Comparison of ENCODE assay signal across 9 mouse cellular contexts in the genomic region with DNA sequence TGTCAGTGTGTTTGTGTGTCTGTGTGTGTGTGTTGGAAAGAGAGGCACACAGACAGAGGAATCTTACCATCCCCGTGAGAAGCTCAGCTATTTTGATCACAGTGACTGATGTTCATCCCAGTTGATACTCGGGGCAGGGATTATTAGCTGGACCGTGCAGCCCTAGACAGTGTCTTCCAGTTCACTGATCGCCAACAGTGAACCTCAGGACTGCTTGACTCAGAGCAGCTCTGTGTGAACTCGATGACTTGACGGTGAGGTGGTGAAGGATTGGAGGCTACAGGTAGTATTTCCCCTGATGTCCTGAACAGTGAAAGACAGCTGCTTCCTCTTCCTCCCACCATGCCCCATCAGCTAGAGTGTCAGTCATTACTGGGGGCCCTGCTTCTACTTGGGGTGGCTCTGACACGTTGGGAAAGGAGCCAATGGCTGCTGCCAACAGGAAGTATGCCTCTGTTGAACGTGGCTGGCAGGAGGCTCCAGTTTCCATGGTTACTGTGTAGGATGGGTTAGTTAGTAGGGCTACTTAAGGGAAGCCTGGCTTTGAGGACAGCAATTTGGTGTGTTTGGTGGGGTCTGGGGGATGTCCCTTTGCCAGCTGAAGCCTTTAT.
DNase-seq lines count a peak whose midpoint lies in the region; ATAC-seq and TF ChIP-seq lines count a peak whose summit lies in the region.
"Had no signal": no experiment of that assay in that cellular context is flagged by ENCODE, and none has a peak within 500 bp of the region (broad histone marks: within the 10 kb centered on the region; RNA-seq: fewer than 3 reads in every experiment).

No protein-coding gene starts in this region.

- WGBS in forebrain, postnatal 0 days = 22% methylated on average over 8 of the region's 8 CpGs
- 26% methylated on average over 8 of the region's 8 CpGs for WGBS in midbrain, embryonic 13.5 days
- 56% methylated on average over 8 of the region's 8 CpGs for WGBS in heart, embryonic 11.5 days (ENCODE audit: insufficient replicate concordance)
- WGBS in liver, embryonic 12.5 days (ENCODE audit: insufficient replicate concordance) = 48% methylated on average over 8 of the region's 8 CpGs

- TF ChIP-seq CTCF in C2C12 (IDR thresholded peaks at IDR 0.05; ENCODE audit: control insufficient read depth, insufficient read depth, insufficient read length) = no peak
- TF ChIP-seq CTCF in forebrain, postnatal 0 days (IDR thresholded peaks at IDR 0.05; ENCODE audit: low read depth) = no peak

- H3K79me2 ChIP-seq in C2C12 (ENCODE audit: control insufficient read depth, insufficient read depth) = peaks cover 94% of the 10 kb centered on the region

- H3K27me3 ChIP-seq in C2C12 (ENCODE audit: control insufficient read depth, insufficient read depth, insufficient read length) = no peaks in the 10 kb centered on the region
- H3K27me3 ChIP-seq in forebrain, postnatal 0 days (ENCODE audit: insufficient read depth, low read length) = no peaks in the 10 kb centered on the region
- H3K27me3 ChIP-seq in midbrain, embryonic 13.5 days = no peaks in the 10 kb centered on the region
- H3K27me3 ChIP-seq in heart, embryonic 11.5 days (ENCODE audit: control insufficient read depth, insufficient read depth, low read length) = peaks cover 64% of the 10 kb centered on the region
- no peaks in the 10 kb centered on the region for H3K27me3 ChIP-seq in liver, embryonic 12.5 days (replicated peaks)

- H3K36me3 ChIP-seq in C2C12 (ENCODE audit: control insufficient read depth, insufficient read depth) = no peaks in the 10 kb centered on the region
- no peaks in the 10 kb centered on the region for H3K36me3 ChIP-seq in forebrain, postnatal 0 days (ENCODE audit: insufficient read depth)
- no peaks in the 10 kb centered on the region for H3K36me3 ChIP-seq in midbrain, embryonic 13.5 days
- H3K36me3 ChIP-seq in heart, embryonic 11.5 days (ENCODE audit: control insufficient read depth, insufficient read depth, low read length) = no peaks in the 10 kb centered on the region
- no peaks in the 10 kb centered on the region for H3K36me3 ChIP-seq in liver, embryonic 12.5 days

- H3K79me3 ChIP-seq in C2C12 (ENCODE audit: low read depth) = peaks cover 67% of the 10 kb centered on the region

- peak; percentile 46 to 59 for DNase-seq in layer of hippocampus, adult 18-20 months (ENCODE audit: low spot score in 2 of 2)
- no peak for DNase-seq in layer of hippocampus, adult 9-10 months (ENCODE audit: low spot score)
- peak; percentile 85 for DNase-seq in forebrain, postnatal 0 days
- no peak for DNase-seq in ovary, postnatal 10 days (ENCODE audit: low spot score)

- H3K9ac ChIP-seq in forebrain, postnatal 0 days = no peak overlapping the region
- no peak overlapping the region for H3K9ac ChIP-seq in midbrain, embryonic 13.5 days (replicated peaks)
- no peak overlapping the region for H3K9ac ChIP-seq in heart, embryonic 11.5 days (ENCODE audit: low read depth, low read length)
- H3K9ac ChIP-seq in liver, embryonic 12.5 days = no peak overlapping the region

- H3K4me3 ChIP-seq in C2C12 (ENCODE audit: insufficient read depth, poor library complexity, severe bottlenecking) = no peak overlapping the region
- no peak overlapping the region for H3K4me3 ChIP-seq in forebrain, postnatal 0 days (ENCODE audit: low read depth, low read length)
- H3K4me3 ChIP-seq in midbrain, embryonic 13.5 days (replicated peaks) = no peak overlapping the region
- no peak overlapping the region for H3K4me3 ChIP-seq in heart, embryonic 11.5 days (ENCODE audit: low read depth, low read length)
- H3K4me3 ChIP-seq in liver, embryonic 12.5 days = no peak overlapping the region
- H3K4me3 ChIP-seq: erythroblast, embryonic 14.5 days had no signal

- H3ac ChIP-seq in C2C12 (ENCODE audit: control insufficient read depth, insufficient read length, low read depth) = no peak overlapping the region

- H3K27ac ChIP-seq in forebrain, postnatal 0 days (ENCODE audit: low read depth, low read length) = 0 out of 2 replicates have a peak overlapping the region, but pooled peaks have one; percentile 4
- no peak overlapping the region for H3K27ac ChIP-seq in midbrain, embryonic 13.5 days
- no peak overlapping the region for H3K27ac ChIP-seq in heart, embryonic 11.5 days (ENCODE audit: low read depth, low read length)
- H3K27ac ChIP-seq in liver, embryonic 12.5 days = no peak overlapping the region

- ATAC-seq in forebrain, postnatal 0 days = peak; percentile 75
- peak; percentile 41 for ATAC-seq in midbrain, embryonic 13.5 days
- no peak for ATAC-seq in heart, embryonic 11.5 days (replicated peaks; ENCODE audit: insufficient number of reproducible peaks, low FRiP score, low TSS enrichment)
- no peak for ATAC-seq in liver, embryonic 12.5 days

- peaks cover 64% of the 10 kb centered on the region for H3K4me1 ChIP-seq in forebrain, postnatal 0 days (ENCODE audit: insufficient read depth)
- peaks cover 93% of the 10 kb centered on the region for H3K4me1 ChIP-seq in midbrain, embryonic 13.5 days (replicated peaks)
- peaks cover 8% of the 10 kb centered on the region; the same call in 1 of the 2 replicates for H3K4me1 ChIP-seq in heart, embryonic 11.5 days (ENCODE audit: control insufficient read depth, insufficient read depth, low read length)
- peaks cover 11% of the 10 kb centered on the region; the same call in 1 of the 2 replicates for H3K4me1 ChIP-seq in liver, embryonic 12.5 days

- no peaks in the 10 kb centered on the region for H3K9me3 ChIP-seq in forebrain, postnatal 0 days (ENCODE audit: low read length)
- no peaks in the 10 kb centered on the region for H3K9me3 ChIP-seq in midbrain, embryonic 13.5 days
- no peaks in the 10 kb centered on the region for H3K9me3 ChIP-seq in heart, embryonic 11.5 days (replicated peaks; ENCODE audit: control insufficient read depth, low read length)
- H3K9me3 ChIP-seq in liver, embryonic 12.5 days (replicated peaks) = no peaks in the 10 kb centered on the region

- H3K4me2 ChIP-seq in forebrain, postnatal 0 days (ENCODE audit: low read depth) = no peak overlapping the region
- H3K4me2 ChIP-seq in midbrain, embryonic 13.5 days (replicated peaks) = no peak overlapping the region
- H3K4me2 ChIP-seq in heart, embryonic 11.5 days = no peak overlapping the region
- H3K4me2 ChIP-seq in liver, embryonic 12.5 days = no peak overlapping the region

TF ChIP-seq in C2C12, 6 proteins besides CTCF, POLR2A, EP300 and RAD21:
- TF ChIP-seq MAX (IDR thresholded peaks at IDR 0.05) (no peak), MYOD1 (IDR thresholded peaks at IDR 0.05; ENCODE audit: control insufficient read depth, insufficient read length, low read depth) (peak; percentile 32)

Comparison
In these comparisons a context has a peak if more than half of its experiments do, and no peak if none do; other contexts are left out.
1. DNase-seq: peak in layer of hippocampus, adult 18-20 months (2 of 2) and forebrain, postnatal 0 days (single experiment); none in layer of hippocampus, adult 9-10 months (single experiment) and ovary, postnatal 10 days (single experiment).
2. ATAC-seq: peak in forebrain, postnatal 0 days (single experiment) and midbrain, embryonic 13.5 days (single experiment); none in heart, embryonic 11.5 days (single experiment) and liver, embryonic 12.5 days (single experiment).